Mouse (Mus musculus): ENCODE data around the gene Lbx2.

GRCm38 (mm10) chr6:83121863-83122710 lies 35.9 kb downstream of the Lbx2 start:
- TF ChIP-seq CTCF (IDR thresholded peaks at IDR 0.05; ENCODE audit: extremely low read depth, insufficient read depth, low read length) = no peak
- TF ChIP-seq POLR2A (IDR thresholded peaks at IDR 0.05; ENCODE audit: extremely low read depth, insufficient read depth, low read length) = no peak
